Mouse (Mus musculus): ENCODE data around the gene Gpatch1. TPM values are rescaled to one million over a fixed set of nuclear protein-coding genes. Genes with fewer than 3 reads are reported as not detected.

Gene Gpatch1
- 14.1 and 14.9 TPM in 2 replicates for total RNA-seq (2017)

DNA sequence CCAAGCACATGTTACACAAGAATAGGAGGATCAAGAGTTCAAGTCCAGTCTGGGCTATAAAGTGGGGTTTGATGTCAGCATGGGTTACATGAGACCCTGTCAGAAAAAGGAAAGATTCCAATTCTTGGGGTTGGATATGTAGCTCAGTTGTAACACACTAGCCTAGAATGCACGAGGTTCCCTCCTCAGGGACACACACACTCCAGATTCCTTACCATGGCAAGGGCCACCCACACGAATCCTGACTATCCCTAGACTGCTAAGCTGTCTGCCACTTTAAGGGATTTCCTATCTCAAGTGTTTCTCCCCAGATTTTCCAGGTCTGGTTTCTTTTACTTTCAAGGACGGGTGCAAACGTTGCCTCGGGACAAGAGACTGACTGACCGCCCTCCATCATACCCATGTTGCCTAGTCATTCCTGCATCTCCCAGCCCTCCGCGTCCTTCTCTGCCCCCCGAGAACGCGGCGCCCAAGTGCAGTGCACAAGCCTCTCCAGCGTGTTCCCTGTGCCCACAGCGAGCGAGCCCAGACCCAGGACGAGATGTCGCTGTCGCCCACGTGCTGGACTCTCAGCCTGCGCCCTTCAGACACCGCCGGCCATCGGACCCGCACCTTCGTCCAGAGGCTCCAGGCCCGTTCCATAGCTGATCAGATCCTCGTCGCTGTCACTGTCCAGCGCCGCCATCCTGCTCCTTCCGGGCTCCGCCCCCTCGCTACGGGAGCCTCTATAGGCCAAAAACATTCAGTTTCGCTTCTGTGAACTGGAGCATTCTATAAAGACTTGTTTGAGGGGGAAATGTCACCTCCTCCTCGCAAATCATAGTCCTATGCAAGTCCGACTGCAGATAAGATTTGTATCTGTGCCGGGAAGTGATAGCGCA is at the start of gene Gpatch1:
Gpatch1 (minus strand) TSS at position 712 of the 881 bp plus-strand sequence.
- ATAC-seq (ENCODE audit: extremely low read depth, insufficient number of reproducible peaks, low FRiP score, poor library complexity, severe bottlenecking), result peak; percentile 87

DNA sequence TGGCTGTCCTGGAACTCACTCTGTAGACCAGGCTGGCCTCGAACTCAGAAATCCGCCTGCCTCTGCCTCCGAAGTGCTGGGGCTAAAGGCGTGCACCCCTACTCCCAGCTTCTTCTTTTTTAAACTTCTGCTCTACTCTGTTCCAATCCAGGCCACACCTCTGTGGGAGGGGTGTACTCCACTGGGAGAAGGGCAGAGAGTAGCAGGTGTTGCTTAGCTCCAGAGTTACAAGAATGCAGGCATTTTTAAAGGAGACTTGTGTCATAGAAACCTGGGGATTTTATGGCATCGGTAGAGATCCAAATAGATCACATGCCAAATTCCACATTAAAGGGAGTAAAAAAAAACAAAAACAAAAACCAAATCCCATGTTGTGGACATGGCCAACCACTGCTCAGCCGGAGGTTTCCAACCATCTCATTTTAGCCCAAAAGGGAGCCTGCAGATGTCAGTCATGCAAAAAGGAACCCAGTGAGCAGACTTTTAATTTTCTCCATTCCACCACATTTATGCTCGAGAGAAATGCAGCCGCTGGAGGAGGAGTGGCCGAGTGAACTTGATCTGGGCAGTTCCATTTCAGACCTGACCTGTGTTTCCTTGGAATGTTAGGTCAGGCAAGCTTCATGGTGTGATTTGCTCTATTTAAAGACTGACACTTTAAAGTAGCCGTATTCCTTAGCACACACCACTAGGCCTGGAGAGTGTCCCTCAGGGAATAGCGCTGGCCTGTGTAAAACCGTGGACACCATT is 47.1 kb upstream of the Gpatch1 start:
- no peak for ATAC-seq (ENCODE audit: extremely low read depth, insufficient number of reproducible peaks, low FRiP score, poor library complexity, severe bottlenecking)

DNA sequence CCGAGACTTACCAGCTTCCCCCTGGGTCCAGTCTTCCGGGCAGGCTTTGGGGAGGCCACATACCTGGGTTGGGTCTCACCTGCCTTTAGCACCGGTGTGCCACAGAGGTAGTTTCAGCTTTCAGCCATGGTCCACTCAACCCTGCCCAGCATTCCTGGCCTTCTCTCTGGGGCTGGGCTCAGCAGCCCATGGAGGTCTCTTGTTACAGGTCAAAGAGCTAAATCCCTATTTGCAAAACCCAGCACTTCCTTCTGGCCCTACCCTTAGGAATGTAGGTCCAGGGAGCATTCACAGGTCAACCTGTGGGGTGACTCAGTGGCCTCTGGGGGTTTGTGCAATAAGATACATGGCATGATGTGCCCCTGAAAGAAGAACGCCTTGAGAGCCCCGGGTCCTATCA is 44.6 kb upstream of the Gpatch1 start:
- ATAC-seq (ENCODE audit: extremely low read depth, insufficient number of reproducible peaks, low FRiP score, poor library complexity, severe bottlenecking), result no peak

DNA sequence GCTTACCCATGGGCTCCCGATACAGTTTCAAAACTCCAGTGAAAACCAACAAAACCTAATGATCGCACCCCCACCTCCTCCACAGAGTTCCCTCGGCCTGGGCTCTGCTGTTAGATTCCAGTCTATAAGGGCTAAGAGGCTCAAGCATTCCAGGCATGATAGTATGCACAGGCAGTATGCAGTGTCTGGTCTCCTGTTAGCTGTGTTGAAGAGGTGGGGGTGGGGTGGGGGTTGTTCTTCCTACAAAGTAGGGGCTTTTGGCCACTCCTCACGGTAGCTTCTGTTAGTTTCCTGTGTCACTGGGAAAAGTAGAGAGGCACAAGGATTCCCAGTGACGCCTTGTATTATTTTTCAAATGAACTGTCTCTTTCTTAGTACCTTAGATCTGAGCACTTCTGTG is 44.0 kb upstream of the Gpatch1 start:
- no peak for ATAC-seq (ENCODE audit: extremely low read depth, insufficient number of reproducible peaks, low FRiP score, poor library complexity, severe bottlenecking)

GRCm38 (mm10) chr7:35357621-35358020 is 39.4 kb upstream of the Gpatch1 start:
- no peak for ATAC-seq (ENCODE audit: extremely low read depth, insufficient number of reproducible peaks, low FRiP score, poor library complexity, severe bottlenecking)

- ATAC-seq (ENCODE audit: extremely low read depth, insufficient number of reproducible peaks, low FRiP score, poor library complexity, severe bottlenecking), result no peak
Observed at GRCm38 (mm10) chr7:35355303-35355872, 37.1 kb upstream of the Gpatch1 start.

DNA sequence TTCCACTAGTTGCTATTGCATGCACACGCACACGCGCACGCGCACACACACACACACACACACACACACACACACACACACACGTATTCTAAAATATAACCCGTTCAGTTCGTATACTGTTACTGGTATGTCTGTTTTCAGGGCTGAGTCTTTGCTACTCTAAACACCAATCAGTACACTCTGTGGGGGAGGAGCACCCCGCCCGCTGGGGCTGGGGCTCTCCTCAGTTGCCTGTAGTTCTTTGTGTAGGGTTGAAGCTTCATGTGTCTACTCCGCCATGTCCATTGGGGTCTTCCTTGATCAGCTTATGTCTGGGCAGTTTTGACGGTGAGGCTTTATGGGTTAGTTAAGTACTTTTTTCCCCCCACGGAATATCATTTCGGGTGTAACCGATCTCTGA is 35.1 kb upstream of the Gpatch1 start:
- no peak for ATAC-seq (ENCODE audit: extremely low read depth, insufficient number of reproducible peaks, low FRiP score, poor library complexity, severe bottlenecking)

- no peak for ATAC-seq (ENCODE audit: extremely low read depth, insufficient number of reproducible peaks, low FRiP score, poor library complexity, severe bottlenecking)
Observed at GRCm38 (mm10) chr7:35351155-35351554, 32.9 kb upstream of the Gpatch1 start.

- no peak for ATAC-seq (ENCODE audit: extremely low read depth, insufficient number of reproducible peaks, low FRiP score, poor library complexity, severe bottlenecking)
Observed at GRCm38 (mm10) chr7:35349886-35350684, 31.8 kb upstream of the Gpatch1 start.

- no peak for ATAC-seq (ENCODE audit: extremely low read depth, insufficient number of reproducible peaks, low FRiP score, poor library complexity, severe bottlenecking)
Observed at GRCm38 (mm10) chr7:35349022-35349421, 30.8 kb upstream of the Gpatch1 start.

GRCm38 (mm10) chr7:35347918-35348700 is 29.9 kb upstream of the Gpatch1 start:
- no peak for ATAC-seq (ENCODE audit: extremely low read depth, insufficient number of reproducible peaks, low FRiP score, poor library complexity, severe bottlenecking)

DNA sequence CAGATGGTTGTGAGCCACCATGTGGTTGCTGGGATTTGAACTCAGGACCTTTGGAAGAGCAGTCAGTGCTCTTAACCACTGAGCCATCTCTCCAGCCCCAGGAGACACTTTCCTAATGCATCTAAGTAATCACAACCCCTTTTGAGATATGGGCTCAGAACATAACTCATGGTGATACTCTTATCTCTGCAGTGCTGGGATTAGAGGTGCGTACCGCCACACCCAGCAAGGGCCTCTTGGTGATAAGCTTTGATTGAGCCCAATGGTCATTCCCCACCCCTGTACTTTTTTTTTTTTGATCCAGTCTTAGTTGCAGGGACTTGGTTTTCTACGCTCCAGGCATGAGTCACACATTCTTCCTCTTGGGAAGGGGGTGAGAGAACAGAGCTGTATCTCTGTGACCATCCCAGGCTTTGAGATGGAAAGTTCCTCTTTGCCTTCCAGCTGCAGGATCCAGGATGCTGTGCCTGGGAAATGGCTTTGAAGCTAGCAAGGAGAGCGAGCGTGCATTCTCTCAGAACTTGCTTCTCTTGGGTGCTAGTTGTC is 26.6 kb upstream of the Gpatch1 start:
- no peak for ATAC-seq (ENCODE audit: extremely low read depth, insufficient number of reproducible peaks, low FRiP score, poor library complexity, severe bottlenecking)

- ATAC-seq (ENCODE audit: extremely low read depth, insufficient number of reproducible peaks, low FRiP score, poor library complexity, severe bottlenecking), result no peak
Observed at GRCm38 (mm10) chr7:35342498-35342897, 24.3 kb upstream of the Gpatch1 start.

- no peak for ATAC-seq (ENCODE audit: extremely low read depth, insufficient number of reproducible peaks, low FRiP score, poor library complexity, severe bottlenecking)
Observed at GRCm38 (mm10) chr7:35341282-35341681, 23.0 kb upstream of the Gpatch1 start.

GRCm38 (mm10) chr7:35340196-35340595 is 22.0 kb upstream of the Gpatch1 start:
- no peak for ATAC-seq (ENCODE audit: extremely low read depth, insufficient number of reproducible peaks, low FRiP score, poor library complexity, severe bottlenecking)

- 0 out of 2 replicates have a peak, but pooled peaks have one; percentile 20 for ATAC-seq (ENCODE audit: extremely low read depth, insufficient number of reproducible peaks, low FRiP score, poor library complexity, severe bottlenecking)
Observed at GRCm38 (mm10) chr7:35334527-35335452, 16.6 kb upstream of the Gpatch1 start.
